Mouse (Mus musculus): Measurements from ENCODE around the gene Dock6.

GRCm38 (mm10) chr9:21777726-21778125 lies 74.7 kb downstream of the Dock6 start:
- TF ChIP-seq CTCF (IDR thresholded peaks at IDR 0.05; ENCODE audit: low read depth), result no peak
- TF ChIP-seq EP300 (optimal IDR thresholded peaks at IDR 0.05), result no peak

All from stomach, postnatal 0 days (tissue).